Mouse (Mus musculus) heart, adult 2 months (tissue): ENCODE results near the gene Serpina6.

Experiments used
- CTCF ChIP-seq: fragments of 200-600 bp; IDR thresholded peaks from 2 replicates; pipeline ENCODE4 v1.8.1; 2022; ENCODE audit warnings: antibody characterized with exemption, mild to moderate bottlenecking, moderate library complexity
- EP300 ChIP-seq: fragments of 200-500 bp; IDR thresholded peaks from 2 replicates; pipeline ENCODE4 v1.6.1; 2011; ENCODE audit warnings: low read depth, low read length, control low read depth; ENCODE audit not compliant: insufficient read depth
- POLR2A ChIP-seq: fragments of 200-500 bp; IDR thresholded peaks from 2 replicates; pipeline ENCODE4 v1.6.1; 2011; ENCODE audit warnings: mild to moderate bottlenecking, low read depth, low read length, control low read depth; ENCODE audit not compliant: insufficient read depth

DNA sequence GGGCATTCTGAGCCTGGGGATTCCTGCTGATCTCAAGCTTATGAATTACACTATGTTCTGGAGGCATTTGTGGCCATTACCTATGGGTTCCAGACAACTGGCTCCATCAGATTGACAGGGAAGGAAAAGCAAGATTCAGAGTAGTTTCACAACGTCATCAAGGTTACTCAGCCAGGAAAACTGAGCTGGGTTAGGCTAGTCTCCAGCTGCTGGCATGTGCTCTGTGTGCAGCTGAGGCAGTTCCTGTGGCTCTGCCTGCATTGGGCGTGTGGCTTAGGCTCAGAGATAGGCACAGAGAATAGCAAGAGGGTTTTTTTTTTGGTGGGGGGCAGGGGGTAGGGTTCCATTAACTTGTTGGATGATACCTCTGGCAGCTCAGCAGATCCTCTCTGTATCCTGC, 48.5 kb upstream of the Serpina6 start:
- TF ChIP-seq CTCF (no peak), POLR2A (no peak), EP300 (no peak)
